Mouse (Mus musculus): ENCODE measurements around the gene Nkd1. TPM values are rescaled to one million over a fixed set of nuclear protein-coding genes. Genes with fewer than 3 reads are reported as not detected.
A peak's percentile ranks its signal among the peaks of the same experiment; 100 is the strongest.

Nkd1 gene
- 1.1 TPM in 1 of 2 replicates, not detected in the other for total RNA-seq (2017)

- ATAC-seq (replicated peaks in 1 of 2; ENCODE audit: insufficient read depth in 1 of 2, low FRiP score in 2 of 2, low TSS enrichment in 1 of 2, low read depth in 1 of 2, poor library complexity in 2 of 2, severe bottlenecking in 2 of 2), result peak; percentile 47 to 52
These were observed at the start of gene Nkd1 for GRCm38 (mm10) chr8:88520985-88521527. Gene Nkd1, plus strand, starts transcription at chr8:88521354.

GRCm38 (mm10) chr8:88481290-88481689 is 39.9 kb upstream of the Nkd1 start:
- no peak for ATAC-seq (replicated peaks in 1 of 2; ENCODE audit: insufficient read depth in 1 of 2, low FRiP score in 2 of 2, low TSS enrichment in 1 of 2, low read depth in 1 of 2, poor library complexity in 2 of 2, severe bottlenecking in 2 of 2)

- no peak for ATAC-seq (replicated peaks in 1 of 2; ENCODE audit: insufficient read depth in 1 of 2, low FRiP score in 2 of 2, low TSS enrichment in 1 of 2, low read depth in 1 of 2, poor library complexity in 2 of 2, severe bottlenecking in 2 of 2)
These were observed 32.7 kb upstream of the Nkd1 start for GRCm38 (mm10) chr8:88488391-88488829.

GRCm38 (mm10) chr8:88494076-88494475 is 27.1 kb upstream of the Nkd1 start:
- no peak for ATAC-seq (replicated peaks in 1 of 2; ENCODE audit: insufficient read depth in 1 of 2, low FRiP score in 2 of 2, low TSS enrichment in 1 of 2, low read depth in 1 of 2, poor library complexity in 2 of 2, severe bottlenecking in 2 of 2)

GRCm38 (mm10) chr8:88495071-88495805 is 25.9 kb upstream of the Nkd1 start:
- no peak for ATAC-seq (replicated peaks in 1 of 2; ENCODE audit: insufficient read depth in 1 of 2, low FRiP score in 2 of 2, low TSS enrichment in 1 of 2, low read depth in 1 of 2, poor library complexity in 2 of 2, severe bottlenecking in 2 of 2)

GRCm38 (mm10) chr8:88502143-88502542 is 19.0 kb upstream of the Nkd1 start:
- ATAC-seq (replicated peaks in 1 of 2; ENCODE audit: insufficient read depth in 1 of 2, low FRiP score in 2 of 2, low TSS enrichment in 1 of 2, low read depth in 1 of 2, poor library complexity in 2 of 2, severe bottlenecking in 2 of 2), result no peak

- no peak for ATAC-seq (replicated peaks in 1 of 2; ENCODE audit: insufficient read depth in 1 of 2, low FRiP score in 2 of 2, low TSS enrichment in 1 of 2, low read depth in 1 of 2, poor library complexity in 2 of 2, severe bottlenecking in 2 of 2)
These were observed 14.2 kb upstream of the Nkd1 start for GRCm38 (mm10) chr8:88506981-88507380.

GRCm38 (mm10) chr8:88511061-88511460 is 10.1 kb upstream of the Nkd1 start:
- ATAC-seq (replicated peaks in 1 of 2; ENCODE audit: insufficient read depth in 1 of 2, low FRiP score in 2 of 2, low TSS enrichment in 1 of 2, low read depth in 1 of 2, poor library complexity in 2 of 2, severe bottlenecking in 2 of 2), result no peak

- ATAC-seq (replicated peaks in 1 of 2; ENCODE audit: insufficient read depth in 1 of 2, low FRiP score in 2 of 2, low TSS enrichment in 1 of 2, low read depth in 1 of 2, poor library complexity in 2 of 2, severe bottlenecking in 2 of 2), result no peak
These were observed 8.9 kb upstream of the Nkd1 start for GRCm38 (mm10) chr8:88512094-88512794.

GRCm38 (mm10) chr8:88518047-88518446 is 3.1 kb upstream of the Nkd1 start:
- no peak for ATAC-seq (replicated peaks in 1 of 2; ENCODE audit: insufficient read depth in 1 of 2, low FRiP score in 2 of 2, low TSS enrichment in 1 of 2, low read depth in 1 of 2, poor library complexity in 2 of 2, severe bottlenecking in 2 of 2)

- no peak for ATAC-seq (replicated peaks in 1 of 2; ENCODE audit: insufficient read depth in 1 of 2, low FRiP score in 2 of 2, low TSS enrichment in 1 of 2, low read depth in 1 of 2, poor library complexity in 2 of 2, severe bottlenecking in 2 of 2)
These were observed 773 bp upstream of the Nkd1 start for GRCm38 (mm10) chr8:88520381-88520780.

- no peak; a peak in 1 of 4 replicates for ATAC-seq (replicated peaks in 1 of 2; ENCODE audit: insufficient read depth in 1 of 2, low FRiP score in 2 of 2, low TSS enrichment in 1 of 2, low read depth in 1 of 2, poor library complexity in 2 of 2, severe bottlenecking in 2 of 2)
These were observed 624 bp downstream of the Nkd1 start for GRCm38 (mm10) chr8:88521541-88522414.

GRCm38 (mm10) chr8:88522433-88523030 is 1.4 kb downstream of the Nkd1 start:
- ATAC-seq (replicated peaks in 1 of 2; ENCODE audit: insufficient read depth in 1 of 2, low FRiP score in 2 of 2, low TSS enrichment in 1 of 2, low read depth in 1 of 2, poor library complexity in 2 of 2, severe bottlenecking in 2 of 2), result no peak

GRCm38 (mm10) chr8:88523621-88524020 is 2.5 kb downstream of the Nkd1 start:
- no peak for ATAC-seq (replicated peaks in 1 of 2; ENCODE audit: insufficient read depth in 1 of 2, low FRiP score in 2 of 2, low TSS enrichment in 1 of 2, low read depth in 1 of 2, poor library complexity in 2 of 2, severe bottlenecking in 2 of 2)

GRCm38 (mm10) chr8:88524132-88524531 is 3.0 kb downstream of the Nkd1 start:
- ATAC-seq (replicated peaks in 1 of 2; ENCODE audit: insufficient read depth in 1 of 2, low FRiP score in 2 of 2, low TSS enrichment in 1 of 2, low read depth in 1 of 2, poor library complexity in 2 of 2, severe bottlenecking in 2 of 2), result no peak

GRCm38 (mm10) chr8:88524851-88525250 is 3.7 kb downstream of the Nkd1 start:
- no peak for ATAC-seq (replicated peaks in 1 of 2; ENCODE audit: insufficient read depth in 1 of 2, low FRiP score in 2 of 2, low TSS enrichment in 1 of 2, low read depth in 1 of 2, poor library complexity in 2 of 2, severe bottlenecking in 2 of 2)

GRCm38 (mm10) chr8:88526296-88526695 is 5.1 kb downstream of the Nkd1 start:
- ATAC-seq (replicated peaks in 1 of 2; ENCODE audit: insufficient read depth in 1 of 2, low FRiP score in 2 of 2, low TSS enrichment in 1 of 2, low read depth in 1 of 2, poor library complexity in 2 of 2, severe bottlenecking in 2 of 2), result no peak

All from hematopoietic stem cell, adult 5-6 weeks (primary cell).